Mouse (Mus musculus) mouse trophoblast stem cell (cell line): ENCODE data around the gene Gli3.

Experiments
- in situ Hi-C, 2 experiments: fragments of 300-500 bp; cut with MseI, MboI; formaldehyde crosslinking; loops; 2 replicates in 1 of 2; 3 replicates in 1 of 2; pipeline ENCODE4 v1.15.1; 2025

The Gli3 gene

GRCm38 (mm10) chr13:15462830-15463491, at the start of gene Gli3:
TSS of gene Gli3 (plus strand) at chr13:15463235.
- in situ Hi-C loops = no loop called here

DNA sequence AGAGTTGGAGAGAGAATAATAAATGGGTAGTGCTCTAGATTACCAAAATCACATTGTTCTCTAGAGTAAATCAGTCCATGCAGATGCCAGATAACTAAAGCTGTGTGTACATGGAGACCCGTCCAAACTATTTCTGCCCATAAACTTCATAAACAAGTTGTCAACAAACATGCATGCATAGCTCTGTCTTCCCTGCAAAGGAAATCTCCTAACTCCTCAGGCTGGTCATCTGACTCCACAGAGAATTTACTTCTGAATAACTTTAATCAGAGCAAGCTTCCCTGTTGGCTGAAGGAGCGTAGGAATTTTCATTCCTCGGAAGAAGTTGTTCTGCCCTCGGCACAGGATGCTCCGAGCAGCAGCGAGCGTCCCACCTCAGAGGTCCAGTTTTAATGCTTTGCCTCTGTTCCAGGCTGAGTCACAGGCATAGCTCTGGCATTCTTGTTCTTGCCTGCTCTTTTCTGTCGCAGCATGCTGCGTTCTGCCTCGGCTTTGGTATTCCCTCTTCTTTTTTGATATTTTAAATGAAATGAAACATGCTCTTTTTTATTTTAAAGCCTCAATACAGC, 41.8 kb upstream of the Gli3 start:
- in situ Hi-C loops = no loop called here

DNA sequence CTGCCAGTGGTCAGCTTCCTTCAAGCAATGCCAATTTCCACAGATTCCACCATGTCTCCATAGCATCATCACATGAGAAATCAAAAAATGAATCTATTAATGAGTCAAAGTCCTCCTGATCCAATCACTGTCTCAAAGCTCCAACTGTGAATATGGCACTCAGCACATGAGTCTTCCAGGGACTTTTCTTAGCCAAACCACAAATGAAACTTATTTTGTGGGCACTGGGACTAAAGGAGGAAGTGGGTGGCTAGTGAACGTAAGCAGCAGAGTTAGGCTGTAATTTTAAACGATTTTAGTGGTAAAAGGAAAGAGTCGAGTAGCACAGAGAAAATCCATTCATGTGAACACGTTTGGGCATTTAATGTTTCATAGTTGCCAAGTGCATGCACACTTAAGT, 21.0 kb upstream of the Gli3 start:
- in situ Hi-C loops = no loop called here

DNA sequence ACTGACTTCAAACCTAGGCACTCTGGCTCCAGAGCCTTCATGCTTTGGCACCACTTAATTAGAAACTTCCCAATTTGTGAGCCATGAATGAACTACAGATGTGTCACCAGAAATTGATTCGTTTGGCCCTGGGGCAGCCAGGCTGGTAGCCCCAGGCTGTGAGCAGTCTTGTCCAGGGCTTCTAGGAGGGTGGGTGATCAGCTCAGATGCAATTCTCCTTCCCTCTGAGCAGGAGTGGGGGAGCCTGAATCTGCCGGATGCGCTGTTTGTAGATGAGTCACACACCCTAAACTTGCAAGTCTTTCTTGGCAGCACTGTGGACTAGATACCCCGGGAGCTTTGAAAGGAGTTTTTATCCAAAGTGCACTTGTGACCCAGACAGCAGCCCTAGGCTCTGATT, 18.7 kb upstream of the Gli3 start:
- in situ Hi-C loops = no loop called here

- in situ Hi-C loops = no loop called here
Measured at GRCm38 (mm10) chr13:15445591-15445990, 17.4 kb upstream of the Gli3 start.

DNA sequence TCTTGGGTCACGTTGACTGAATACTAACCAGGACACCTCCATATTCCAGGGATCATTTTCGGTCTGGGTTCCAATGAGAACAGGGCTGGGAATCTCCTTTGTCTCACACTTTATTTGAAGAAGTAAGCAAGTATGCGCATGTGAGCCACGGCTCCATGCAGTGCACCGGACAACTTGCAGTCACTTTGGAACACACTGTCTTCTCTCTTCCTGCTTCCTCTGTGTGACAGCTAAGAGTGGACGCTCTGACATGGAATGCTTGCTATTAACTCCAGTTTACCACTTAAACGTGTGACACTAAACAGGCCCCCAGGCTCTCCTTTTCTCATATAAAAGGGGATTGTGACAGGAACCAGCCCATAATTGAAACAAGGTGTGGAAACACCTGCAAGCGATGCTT, 17.0 kb upstream of the Gli3 start:
- in situ Hi-C loops = no loop called here

DNA sequence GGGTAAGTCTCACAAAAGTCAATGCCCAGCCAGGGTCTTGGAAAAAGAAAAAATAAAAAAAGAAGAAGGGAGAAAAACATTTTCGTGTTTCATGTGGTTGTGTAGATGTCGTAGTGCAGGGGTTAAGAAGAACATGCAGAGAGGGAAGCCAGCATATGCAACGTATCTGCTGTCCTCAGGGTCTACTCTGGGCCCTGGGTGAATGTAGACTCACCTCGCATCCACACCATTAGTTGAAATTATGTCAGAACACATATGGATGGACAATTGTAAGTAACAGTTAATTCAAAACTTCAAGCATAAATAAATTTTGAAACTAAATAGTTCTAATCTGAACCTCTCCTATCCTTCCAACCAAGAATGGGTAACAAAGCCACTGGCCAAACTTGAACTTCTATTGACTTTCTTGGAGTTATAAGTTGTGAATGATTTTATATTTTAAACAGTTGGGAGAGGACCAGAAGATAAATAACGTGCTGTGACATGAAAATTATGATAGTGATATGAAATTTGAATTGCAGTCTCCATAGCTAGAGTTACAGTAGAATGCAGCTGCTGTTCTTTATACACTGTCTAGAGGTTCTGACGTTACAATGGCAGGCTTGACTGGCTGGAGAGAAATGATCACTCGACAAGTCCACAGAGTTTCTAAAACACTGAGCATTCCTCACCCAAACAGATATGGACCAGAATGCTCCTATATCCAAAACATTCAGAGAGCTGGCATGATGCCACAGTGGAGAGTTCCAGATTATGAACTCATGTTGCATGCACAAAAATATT, 16.1 kb upstream of the Gli3 start:
- in situ Hi-C loops = no loop called here

DNA sequence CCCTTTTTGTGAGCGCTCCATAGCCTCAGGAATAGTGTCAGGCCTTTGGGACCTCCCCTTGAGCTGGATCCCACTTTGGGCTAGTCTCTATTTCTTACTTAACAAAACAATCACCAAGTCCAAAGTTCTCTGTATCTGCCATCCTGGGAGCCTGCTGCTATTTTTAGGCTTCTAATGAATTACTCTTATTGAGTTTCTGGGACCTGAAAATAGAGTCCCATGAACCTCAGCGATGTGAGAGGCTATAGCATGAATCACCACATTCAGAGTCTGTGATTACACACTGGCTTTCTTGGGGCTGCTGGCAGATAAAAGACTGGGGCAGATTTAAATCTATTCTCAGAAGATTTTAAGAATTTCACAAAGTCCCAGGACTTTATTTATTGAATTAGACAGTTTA, 12.1 kb upstream of the Gli3 start:
- in situ Hi-C loops = no loop called here

GRCm38 (mm10) chr13:15457841-15458240, 5.2 kb upstream of the Gli3 start:
- in situ Hi-C loops = no loop called here

DNA sequence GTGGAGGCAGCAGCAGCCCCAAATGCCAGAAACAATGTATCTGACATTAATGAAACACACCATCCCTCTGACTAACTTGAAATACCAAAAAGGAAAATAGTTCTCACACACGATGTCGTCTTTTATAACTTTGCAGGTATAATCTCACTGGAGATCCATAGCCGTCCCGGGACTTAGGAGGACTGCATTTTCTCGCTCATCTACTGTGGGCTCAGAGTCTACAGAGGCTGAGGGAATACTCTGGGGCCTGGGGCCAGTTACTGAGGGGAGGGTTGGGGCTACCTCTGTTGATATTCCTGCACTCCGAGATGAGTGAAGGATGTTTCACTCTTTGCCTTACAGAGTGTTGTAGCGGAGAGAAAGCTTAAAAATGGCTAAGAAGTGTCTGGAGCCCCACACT, 1.1 kb upstream of the Gli3 start:
- in situ Hi-C loops = no loop called here

GRCm38 (mm10) chr13:15463492-15464080, 551 bp downstream of the Gli3 start:
- in situ Hi-C loops = no loop called here

DNA sequence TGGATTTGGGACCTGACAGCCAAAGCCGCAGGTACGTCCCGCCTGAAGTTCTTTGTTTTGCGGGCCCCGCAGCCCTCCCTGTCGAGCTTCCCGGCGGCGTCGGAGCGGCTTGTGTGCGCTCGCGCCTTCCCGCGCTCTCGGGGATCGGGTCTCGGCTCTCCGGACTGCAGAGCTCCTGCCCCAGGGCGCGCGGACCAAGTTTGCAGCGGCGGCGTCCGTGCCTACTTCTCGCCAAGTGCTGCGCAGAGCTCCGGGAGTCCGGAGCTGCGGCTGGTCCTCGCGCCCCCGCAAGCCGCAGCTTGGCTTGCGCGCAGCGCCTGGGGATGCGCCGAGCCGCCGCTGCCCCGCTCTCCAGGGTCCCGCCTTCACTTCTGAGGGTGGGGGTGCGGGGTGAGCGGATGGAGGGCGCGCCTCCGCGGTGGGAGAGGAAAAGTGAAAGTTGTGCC, 1.1 kb downstream of the Gli3 start:
- in situ Hi-C loops = no loop called here

GRCm38 (mm10) chr13:15464741-15465250, 1.8 kb downstream of the Gli3 start:
- in situ Hi-C loops = no loop called here

GRCm38 (mm10) chr13:15466496-15466895, 3.5 kb downstream of the Gli3 start:
- in situ Hi-C loops = no loop called here

DNA sequence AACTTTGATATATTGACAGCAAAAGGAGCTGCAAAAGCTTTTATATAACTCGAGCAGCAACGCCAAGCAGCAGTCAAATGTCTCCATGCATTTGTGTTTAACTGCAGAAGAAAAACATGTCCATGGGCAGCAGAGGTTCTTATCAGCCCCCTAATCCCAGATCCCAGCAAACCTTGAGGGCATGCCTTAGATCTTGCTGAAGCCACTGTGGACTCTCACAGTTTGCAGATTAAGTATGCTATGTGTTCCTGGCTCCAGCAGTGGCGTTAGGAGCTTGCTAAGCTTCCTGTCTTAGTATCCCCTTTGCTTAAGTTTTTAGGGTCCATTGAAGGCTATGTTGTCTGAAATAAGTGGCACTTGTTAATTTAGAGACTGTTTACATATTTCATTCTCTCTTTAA, 4.4 kb downstream of the Gli3 start:
- in situ Hi-C loops = no loop called here

GRCm38 (mm10) chr13:15468421-15468820, 5.4 kb downstream of the Gli3 start:
- in situ Hi-C loops = no loop called here

GRCm38 (mm10) chr13:15470056-15470455, 7.0 kb downstream of the Gli3 start:
- in situ Hi-C loops = no loop called here

DNA sequence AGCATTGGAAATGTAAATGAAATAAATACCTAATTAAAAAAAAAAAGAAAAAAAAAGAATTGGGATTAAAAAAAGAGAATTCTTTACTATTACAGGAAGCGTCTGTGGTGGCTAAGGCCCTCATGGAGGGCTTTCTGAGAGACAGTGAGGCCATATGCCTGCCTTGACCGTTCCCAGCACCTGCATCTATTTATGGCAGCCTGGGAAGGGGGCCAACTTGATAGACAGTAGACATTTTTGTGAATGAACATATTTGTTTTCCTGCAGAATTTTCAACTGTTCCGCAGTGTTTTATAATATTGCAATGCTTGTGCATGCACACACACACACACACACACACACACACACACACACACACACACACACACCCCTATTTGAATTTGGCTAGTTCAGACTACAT, 9.7 kb downstream of the Gli3 start:
- in situ Hi-C loops = no loop called here

DNA sequence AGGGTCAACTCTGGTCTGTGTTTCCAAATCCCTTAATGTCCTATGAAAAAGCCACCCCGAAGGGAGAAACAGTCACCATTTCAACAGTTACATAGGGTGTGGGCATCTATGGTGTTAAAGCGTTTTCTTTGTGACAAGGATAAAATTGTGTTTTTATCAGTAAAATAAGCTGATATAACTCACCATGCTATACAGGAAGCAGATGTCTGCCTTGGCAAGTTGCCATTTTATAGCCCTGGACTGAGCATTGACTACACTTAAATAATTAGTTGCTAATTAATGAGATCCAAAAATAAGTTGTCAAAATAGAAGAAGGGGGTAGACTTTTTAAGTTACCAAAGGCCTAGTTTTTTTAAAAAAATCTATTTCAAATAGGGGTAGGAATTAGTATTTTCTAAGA, 11.4 kb downstream of the Gli3 start:
- in situ Hi-C loops = no loop called here

GRCm38 (mm10) chr13:15486033-15486891, 23.2 kb downstream of the Gli3 start:
- in situ Hi-C loops = no loop called here

- in situ Hi-C loops = no loop called here
Measured at GRCm38 (mm10) chr13:15487334-15487733, 24.3 kb downstream of the Gli3 start.
